Mouse (Mus musculus) naive thymus-derived CD4-positive, alpha-beta T cell, adult 2 months (primary cell): ENCODE results near the gene Kxd1.
A peak's percentile ranks its signal among the peaks of the same experiment; 100 is the strongest.

Source experiments
- DNase-seq: peaks from one replicate; pipeline ENCODE4 v3.0.0-alpha.2; 2011; ENCODE audit warnings: low read depth

Gene Kxd1

DNA sequence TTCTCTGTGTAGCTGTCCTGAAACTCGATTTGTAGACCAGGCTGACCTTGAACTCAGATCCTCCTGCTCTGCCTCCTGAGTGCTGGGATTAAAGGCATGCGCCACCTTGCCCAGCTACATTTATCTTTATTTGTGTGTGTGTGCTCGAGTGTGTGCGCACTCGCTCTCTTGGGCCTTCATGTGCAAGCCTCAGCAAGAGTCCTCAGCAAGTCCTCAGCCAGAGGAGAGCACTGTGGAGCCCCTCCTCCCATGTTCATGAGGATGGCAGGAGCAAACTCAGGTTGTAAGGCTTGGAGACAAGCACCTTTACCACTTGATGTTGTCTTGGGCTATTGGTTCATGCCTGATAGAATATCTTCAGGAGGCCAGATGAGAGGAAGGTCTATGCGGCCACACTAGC is 20.0 kb upstream of the Kxd1 start:
- no peak for DNase-seq

DNA sequence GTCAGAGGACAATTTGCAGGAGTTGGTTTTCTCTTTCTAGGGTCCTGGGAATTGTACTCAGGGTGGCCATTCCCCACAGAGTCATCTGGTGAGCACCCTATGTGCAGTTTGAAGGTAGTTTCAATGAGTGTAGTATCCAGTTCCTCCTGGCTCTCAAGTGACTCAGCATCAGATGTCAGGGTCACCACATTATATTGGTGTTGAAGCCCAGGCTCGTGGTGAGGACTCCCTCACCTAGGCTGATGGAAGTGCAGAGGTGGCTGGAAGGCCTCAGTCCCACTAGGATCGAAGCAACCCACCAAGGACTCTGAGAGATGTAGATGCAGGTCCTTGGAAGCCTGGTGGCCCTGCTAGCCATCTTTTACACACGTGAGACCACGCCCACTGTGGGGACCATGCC is 18.7 kb upstream of the Kxd1 start:
- DNase-seq: no peak

DNA sequence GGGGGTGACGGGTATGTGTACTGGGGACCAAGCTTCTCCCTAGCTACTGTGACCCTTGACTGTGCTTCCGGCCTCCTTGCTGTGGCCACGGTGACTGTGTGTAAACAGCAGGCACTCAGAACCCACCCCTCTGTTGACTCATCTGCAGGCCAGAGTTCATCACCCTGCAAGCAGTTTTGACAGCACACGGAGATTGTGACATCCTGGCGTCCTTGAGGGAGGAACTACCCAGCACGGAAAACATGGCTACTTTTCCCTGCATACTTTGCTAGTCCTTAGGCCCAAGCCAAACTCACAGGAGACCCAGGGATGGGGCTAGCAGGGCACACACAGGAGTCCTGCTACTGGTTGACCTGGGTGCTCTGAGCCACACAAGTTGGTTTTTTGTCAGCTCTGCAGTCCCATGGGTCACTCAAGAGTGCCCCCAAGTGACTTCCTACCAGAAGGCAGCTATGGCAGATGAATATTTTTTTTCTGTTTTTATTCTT is 16.5 kb upstream of the Kxd1 start:
- DNase-seq: peak; percentile 55

DNA sequence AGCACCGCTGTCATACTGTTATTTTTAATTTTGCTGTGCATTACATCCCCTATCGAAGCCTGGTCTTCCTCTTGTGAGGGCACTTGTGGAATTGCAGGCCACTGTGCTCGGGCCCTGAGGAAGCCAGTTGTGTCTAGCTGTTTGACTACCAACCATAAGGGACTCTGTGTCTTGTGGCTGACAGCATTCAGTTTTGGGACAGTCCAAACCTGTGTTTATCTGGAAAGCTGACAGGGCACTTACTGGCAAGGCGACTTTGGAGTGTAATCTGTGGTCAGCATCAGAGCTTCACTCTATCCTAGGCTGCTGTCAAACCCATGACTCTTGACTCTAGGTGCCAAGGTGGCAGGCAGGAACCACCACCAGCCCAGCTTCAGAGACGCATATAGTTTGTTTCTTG is 13.3 kb upstream of the Kxd1 start:
- no peak for DNase-seq

DNA sequence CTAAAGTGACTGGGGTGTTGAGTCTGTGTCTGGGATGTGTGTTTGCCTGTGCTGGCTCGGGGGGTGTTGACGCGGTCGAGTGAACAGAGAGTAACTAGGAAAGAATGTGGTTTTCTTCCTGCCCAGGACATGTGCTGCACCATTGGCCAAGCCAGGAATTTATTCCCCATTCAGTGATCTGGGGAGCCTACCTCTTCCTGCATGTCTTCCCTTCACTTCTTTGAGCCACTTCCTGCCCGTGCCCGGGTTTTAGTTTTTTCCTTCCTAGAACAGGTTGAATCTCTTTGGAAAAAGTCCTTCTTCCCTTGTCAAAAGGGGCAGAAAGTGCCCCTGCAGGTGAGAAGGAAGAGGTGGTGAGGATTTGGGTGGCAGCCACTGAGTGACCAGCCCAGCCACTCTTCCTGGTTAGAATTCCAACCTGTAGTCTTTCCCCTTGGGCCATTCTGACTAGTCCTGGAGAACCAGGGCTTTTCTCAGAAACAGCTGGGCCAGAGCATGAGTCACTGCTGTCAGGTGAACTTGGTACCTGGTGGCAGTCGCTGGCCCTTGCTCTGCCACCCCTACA is 12.8 kb upstream of the Kxd1 start:
- DNase-seq: no peak

DNA sequence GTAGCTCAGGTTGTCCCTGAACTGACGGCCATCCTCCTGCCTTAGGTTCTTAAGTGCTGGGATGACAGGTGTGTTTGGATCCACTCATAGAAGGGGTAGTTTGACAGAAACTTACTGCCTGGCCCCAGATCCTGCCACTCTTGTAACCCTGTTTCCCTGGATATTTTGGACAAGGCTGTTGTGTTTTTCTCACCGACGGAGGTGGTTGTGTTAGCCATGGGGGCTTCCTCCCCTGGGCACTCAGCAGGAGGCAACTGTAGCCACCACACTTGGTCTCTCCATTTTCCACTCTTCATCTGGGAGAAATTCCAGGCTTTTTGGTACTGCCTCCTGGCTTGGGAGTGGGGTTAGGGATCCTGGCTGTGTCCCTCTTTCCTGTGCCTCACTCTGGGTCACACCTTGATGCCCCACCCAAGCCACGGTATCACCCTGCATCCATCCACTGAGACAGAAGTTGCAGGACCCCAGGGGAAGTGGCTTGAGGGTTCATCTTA is 12.3 kb upstream of the Kxd1 start:
- no peak for DNase-seq

DNA sequence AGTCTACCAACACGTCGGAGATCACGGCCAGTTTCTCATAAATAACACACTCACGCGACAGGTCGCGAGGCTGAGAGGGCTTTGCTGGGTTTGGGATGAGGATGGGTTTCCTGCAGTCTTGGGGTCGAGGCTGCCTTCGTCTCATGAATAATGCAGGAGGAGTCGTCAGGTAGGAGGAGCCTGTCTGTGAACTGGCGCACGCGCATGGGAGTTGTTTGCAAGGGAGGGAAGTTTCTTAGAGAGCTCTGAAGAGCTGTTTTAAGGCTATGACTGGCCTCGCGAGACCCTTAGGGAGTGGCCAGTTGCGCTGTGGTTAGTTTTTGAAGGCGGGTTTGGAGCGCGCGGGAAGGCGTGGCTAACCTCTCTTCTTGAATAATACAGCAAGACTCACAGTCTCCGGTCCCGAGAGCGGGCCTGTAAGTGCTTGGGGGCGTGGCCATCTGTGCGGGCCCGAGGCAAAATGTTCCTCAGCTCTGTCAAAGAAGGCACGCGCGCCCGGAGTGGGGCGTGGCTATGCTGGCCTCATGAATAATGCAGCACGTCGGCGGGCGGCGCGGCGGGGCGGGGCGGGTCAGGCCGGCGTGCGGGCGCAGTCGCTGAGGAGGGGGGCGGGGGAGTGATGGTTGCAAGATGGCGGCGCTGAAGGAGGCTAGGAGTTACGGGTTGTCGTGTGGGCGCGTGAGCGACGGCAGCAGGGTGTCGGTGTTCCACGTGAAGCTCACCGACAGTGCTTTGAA is 11.5 kb upstream of the Kxd1 start, which contains the start of gene Ell:
Ell (plus strand) TSS at position 381 of the 737 bp plus-strand sequence.
- peak; percentile 100 for DNase-seq

DNA sequence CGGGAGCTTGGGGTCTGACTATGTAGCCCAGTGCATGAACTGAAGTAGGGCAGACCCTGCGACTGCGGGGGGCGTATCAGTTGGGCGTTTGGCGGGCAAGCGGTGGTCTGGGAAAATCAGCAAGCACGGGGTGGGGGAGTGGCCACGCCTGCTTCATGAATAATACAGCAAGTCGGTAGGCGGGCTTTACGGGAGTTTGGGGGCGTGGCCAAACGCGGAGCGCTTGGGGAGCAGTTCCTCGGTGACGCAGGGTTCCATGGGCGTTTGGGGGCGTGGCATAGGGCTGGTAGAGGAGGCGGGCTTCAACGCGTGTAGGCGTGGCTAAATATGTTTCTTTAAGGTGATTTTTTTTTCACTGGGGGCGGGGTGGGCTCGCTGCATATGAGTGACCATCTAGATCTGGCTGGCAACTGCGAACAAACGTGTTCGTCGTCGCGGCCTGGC is 10.9 kb upstream of the Kxd1 start:
- peak; percentile 99 for DNase-seq

DNA sequence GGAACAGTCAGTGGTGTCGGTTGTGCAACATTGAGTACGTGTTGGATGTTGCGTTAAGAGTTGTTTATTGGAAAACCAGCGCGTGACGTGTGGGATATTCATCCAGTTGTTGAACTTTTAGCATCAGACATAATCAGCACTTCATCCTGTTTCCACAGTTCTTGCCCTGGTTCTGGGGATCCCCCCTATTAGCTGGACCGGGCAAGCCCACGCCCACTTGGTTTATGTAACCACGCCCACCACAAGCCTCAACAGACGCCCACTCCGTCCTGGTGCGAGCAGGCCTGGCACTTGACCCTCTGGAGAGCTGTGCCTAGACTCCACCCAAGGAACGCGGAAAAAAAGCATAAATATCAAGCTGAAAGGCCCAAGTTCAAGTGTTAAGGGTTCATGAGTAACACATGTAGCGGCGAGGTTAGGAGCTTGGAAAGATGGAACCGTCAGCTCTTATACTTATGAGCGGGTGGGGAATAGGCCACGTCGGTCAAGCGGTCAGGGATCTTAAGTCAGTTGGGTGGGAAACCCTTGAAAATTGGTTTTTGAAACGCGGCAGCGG is 10.3 kb upstream of the Kxd1 start:
- DNase-seq: no peak

DNA sequence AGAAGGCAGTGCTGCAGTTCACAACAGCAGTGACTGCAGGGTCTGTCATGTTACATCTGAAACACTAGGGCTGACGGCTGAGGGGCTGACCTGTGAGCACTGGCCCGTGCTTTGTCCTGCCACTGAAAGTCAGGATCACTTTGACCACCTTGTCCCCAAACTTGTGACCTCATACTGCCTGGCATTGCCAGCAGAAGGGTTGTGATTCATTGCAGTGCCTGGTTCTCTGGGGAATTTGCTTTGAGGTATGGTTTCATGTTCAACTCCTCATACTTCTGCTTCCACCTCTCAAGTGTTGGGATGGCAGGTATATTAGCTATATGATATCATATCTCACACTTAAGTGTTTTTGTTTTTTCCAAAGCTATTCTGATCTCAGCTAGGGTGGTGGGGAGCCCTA is 7.9 kb upstream of the Kxd1 start:
- DNase-seq: no peak

DNA sequence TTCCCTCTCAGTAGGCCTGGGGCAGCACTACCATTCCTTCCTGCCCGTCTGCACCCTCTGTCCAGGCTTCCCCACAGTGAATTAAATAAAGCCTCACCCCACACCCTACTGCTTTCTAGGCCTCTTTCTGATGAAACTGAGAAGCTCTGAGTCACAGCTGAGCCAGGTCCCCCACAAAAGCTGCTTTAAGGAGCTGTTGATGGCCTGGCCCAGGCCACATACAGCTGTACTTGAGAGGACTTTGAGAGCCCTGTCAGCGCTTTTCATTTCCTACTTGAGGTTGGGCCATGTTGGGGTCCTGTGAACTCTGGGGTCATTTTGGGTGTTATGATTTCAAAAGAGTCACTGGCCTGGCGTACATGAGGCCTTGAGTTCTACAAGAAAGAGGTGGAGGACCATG is 7.5 kb upstream of the Kxd1 start:
- no peak for DNase-seq

DNA sequence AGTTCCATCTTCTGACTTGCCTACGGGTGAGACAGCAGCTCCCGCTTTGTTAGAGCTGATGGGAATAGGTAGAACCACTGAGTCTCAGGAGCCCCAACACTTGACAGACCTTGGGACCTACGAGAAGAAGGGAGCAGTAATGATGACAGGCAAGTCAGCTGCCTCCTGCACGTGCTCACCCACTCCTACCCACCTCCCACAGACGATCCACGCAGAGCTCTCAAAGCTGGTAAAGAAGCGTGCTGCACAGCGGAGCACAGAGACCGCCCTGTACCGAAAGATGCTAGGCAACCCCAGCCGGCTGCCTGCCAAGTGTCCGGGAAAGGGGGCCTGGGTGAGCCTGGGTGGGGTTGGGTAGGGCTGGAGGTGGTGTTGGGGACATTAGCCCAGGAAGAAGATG is 6.5 kb upstream of the Kxd1 start:
- no peak for DNase-seq

DNA sequence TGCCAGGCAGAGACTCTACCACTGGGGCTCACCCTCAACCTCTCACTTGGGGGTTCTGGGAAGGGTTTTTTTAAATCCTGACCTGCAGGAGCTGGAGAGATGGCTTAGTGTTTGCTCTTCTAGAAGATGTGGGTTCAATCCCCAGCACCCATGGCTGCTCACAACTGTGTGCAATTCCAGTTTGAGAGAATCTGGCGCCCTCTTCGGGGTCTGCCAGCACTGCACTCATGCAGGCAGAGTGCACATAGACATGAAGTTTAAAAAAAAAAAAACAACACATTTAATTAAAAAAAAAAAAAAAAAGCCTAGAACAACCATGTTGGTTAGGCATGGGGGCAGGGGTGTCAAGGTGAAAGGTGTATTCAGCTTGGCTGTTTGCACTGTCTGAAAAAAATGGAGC is 2.6 kb upstream of the Kxd1 start:
- no peak for DNase-seq

DNA sequence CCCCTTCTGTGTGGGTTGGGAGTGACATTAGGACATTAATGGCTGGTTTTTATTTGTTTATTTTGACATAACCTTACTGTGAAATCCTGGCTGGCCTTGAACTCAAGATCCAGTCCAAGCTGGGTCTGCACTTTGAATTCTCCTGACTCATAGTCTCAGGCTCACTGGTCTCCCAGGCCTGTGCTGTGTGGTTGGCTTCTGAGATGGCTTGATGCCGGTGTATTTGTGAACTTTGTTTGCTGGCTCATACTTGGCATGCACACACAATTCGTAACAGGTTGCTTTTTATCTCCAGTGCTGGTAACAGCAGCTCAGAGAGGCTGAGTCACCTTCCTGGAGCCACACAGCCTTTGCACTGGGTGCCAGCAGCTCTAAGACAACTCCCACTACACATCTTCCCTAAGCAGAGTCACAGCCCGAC is 2.0 kb upstream of the Kxd1 start:
- DNase-seq: no peak

DNA sequence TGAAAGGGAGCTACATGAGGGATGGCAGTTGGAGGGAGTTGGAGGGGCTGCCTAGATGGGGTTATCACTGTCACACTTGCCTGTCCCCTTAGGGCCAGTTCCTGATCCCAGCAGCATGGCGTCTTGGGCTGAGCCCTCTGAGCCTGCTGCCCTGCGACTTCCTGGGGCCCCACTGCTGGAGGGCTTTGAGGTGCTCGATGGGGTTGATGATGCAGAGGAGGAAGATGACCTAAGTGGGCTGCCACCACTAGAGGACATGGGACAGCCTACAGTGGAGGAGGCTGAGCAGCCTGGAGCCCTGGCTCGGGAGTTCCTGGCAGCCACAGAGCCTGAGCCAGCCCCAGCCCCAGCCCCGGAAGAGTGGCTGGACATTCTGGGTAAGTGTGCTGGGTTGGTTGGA is 1.5 kb upstream of the Kxd1 start:
- DNase-seq: no peak

DNA sequence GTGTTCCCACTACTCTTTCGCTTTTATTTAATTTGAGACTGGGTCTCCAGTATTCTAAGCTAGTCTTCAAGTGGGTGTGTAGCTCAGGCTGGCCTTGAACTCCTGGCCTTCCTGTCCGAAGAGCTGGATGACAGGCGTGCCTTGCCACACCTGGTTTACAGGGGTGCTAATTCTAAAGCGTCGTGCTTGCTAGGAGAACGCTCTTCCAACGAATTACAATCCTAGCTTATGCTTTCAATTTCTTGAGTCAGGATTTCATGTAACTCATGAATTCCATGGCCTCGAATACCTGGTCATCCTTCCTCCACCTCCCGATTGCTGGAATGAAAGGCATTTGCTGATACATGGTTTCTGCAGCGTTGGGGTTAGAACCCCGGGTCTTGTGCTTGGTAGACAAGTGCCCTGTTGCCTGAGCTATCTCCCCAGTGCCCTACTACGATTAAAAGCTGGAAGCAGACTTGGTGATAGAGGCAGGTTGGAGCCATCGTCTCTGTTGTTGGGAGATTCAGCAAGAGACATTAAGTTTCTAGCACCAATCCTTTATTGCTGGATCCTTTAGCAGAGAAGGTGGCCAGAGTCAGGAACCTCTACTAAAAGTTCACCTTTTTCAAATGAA is 534 bp upstream of the Kxd1 start:
- DNase-seq: no peak

DNA sequence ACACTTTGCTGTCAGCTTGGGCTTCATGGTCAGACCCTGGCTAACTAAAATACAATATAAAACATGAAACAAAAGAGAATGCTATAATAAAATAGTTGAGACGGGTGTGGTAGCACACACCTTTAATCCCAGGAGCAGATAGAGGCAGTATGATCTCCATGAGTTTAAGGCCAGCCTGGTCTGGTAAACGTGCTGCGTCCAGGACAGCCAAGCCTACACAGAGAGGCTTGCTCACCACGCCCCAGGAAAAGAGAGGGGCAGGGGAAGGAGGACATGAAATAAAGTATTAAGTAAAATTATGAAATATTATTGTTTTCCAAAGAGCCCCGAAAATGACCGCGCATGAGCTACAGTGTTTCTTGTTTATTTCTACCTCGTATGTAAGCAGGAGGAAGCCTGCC is 645 bp downstream of the Kxd1 start:
- DNase-seq: peak; percentile 41

DNA sequence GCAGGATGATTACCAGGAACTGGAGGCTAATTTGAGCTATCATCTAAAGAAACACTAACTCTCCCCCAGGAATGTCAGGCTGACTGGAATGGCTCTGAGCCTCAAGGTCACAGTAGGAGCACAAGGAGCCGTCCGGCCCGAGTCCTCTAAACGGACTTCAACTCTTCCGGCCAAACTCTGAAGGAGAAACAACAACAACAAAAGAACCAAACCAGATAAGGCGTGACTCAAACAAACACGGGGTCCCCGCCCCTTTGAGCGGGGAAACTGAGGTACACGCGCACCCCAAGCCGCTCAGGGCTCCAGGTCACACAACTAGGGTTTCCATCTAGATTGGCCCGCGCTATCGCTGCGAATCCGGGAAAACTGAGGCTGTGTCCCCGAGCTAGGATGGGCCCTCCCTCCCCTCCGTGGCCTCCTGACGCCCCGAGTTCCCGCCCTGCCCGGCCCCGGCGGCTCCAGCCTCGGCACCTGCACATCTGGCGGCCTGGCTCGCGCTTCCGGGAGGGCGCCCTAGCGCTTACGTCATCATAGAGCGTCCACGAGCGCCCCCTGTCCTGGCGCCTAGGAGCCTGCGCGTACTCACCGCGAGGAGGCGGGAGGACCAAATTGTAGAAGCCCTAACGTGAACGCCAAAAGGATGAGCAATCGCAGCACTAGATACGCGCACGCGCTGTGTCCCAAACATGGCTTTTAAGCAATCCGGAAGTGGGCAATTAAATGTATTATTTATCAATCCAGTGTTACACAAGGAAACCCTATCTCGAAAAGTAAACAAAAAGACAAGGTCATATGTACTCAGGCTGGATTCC is 5.0 kb downstream of the Kxd1 start:
- DNase-seq: peak; percentile 99

DNA sequence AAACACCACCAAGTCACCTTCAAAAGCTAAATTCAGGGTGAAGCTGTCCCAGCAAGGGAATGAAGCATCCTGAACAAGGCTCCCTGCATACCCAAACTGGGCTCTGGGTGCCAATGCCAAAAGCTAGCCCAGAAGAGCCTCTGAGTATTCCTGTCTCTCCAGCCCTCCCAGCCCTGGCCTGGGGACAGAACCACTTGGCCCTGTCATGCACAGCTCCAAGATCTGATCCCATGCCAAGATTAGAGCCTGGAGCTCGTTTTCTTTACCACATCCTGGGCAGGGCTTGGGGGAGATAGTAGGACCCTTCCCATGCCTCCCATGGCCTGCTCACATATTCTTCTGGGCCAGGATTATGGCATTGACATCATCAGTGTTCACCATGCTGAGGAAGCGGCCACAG is 8.2 kb downstream of the Kxd1 start:
- no peak for DNase-seq

DNA sequence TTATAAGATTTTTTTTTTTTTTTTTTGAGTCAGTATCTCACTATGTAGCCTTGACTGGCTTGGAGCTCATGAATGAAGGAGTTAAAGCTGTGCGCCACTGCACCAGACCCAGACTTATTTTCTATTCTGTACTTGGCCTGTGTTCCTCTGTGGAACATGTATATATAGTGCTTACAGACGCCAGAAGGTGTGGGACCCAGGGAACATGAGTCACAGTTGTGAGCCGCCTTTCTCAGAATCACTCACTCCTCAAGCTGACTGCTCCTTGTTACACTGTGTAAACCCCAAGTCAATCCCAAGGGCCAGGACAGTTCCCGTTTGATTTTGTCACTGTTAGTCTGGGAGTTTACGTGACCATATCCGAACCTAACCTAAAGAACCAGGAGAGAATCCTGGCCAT is 8.7 kb downstream of the Kxd1 start:
- DNase-seq: no peak

DNA sequence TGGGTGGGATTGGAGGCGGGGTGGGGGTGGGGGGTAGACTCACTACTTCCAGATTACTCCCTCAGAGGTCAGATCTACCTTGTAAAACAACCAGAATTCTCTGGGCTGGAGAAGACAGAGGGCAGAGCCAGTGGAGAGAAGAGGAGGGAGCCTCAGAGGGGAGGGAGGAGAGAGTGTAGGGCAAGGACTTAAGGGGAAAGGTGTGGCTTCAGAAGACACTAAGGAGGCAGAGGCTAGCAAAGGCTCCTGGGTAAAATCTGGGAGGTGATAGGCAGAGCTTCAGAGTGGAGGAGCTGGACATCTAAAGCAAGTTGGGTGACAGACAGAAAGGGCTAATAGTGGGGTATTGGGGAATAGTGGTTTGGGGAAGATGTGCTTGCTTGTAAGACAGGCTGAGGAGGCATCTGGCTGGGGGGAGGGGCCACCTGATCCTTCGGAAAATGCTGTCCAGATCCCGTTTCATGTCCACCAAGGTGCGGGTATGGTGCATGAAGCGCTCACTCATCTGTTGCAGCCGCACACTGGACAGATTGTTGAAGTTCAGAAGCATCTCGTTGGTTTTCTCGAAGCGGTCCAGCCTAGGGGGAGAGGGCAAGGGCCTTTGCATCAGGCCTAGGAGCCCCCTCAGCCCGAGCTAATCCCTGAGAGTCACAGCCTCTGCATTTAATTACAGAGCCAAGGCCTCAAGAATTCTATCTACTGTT is 9.7 kb downstream of the Kxd1 start:
- DNase-seq: no peak
